Mouse (Mus musculus) limb, embryonic 14.5 days (tissue): ENCODE results near the gene Olfr811. TPM values are rescaled to one million over a fixed set of nuclear protein-coding genes. Genes with fewer than 3 reads are reported as not detected.

Experiments
- ATAC-seq: fragments of 200-750 bp; cut with Nextera tagmentation; 2 replicates; pipeline ENCODE4 v1.8.0; 2017; ENCODE audit warnings: low read depth, moderate number of reproducible peaks, moderate TSS enrichment; ENCODE audit not compliant: low FRiP score
- DNase-seq: peaks from one replicate; pipeline ENCODE4 v3.0.0-alpha.2; 2015; ENCODE audit warnings: low spot score
- H3K27ac ChIP-seq: fragments of 300-500 bp; sonication (generic); replicated peaks from 2 replicates; pipeline ENCODE4 v1.5.1; 2014; ENCODE audit warnings: low read depth, mild to moderate bottlenecking, low read length, moderate library complexity, mixed read lengths
- H3K27me3 ChIP-seq: fragments of 300-500 bp; sonication (generic); 2 replicates; pipeline ENCODE4 v1.6.1; 2014; ENCODE audit warnings: low read length, mixed read lengths; ENCODE audit not compliant: control insufficient read depth, insufficient read depth
- H3K36me3 ChIP-seq: fragments of 300-500 bp; sonication (generic); 2 replicates; pipeline ENCODE4 v1.6.1; 2014; ENCODE audit warnings: mild to moderate bottlenecking, low read length, moderate library complexity, mixed read lengths; ENCODE audit not compliant: control insufficient read depth, insufficient read depth
- H3K4me1 ChIP-seq: fragments of 300-500 bp; sonication (generic); 2 replicates; pipeline ENCODE4 v1.6.1; 2014; ENCODE audit warnings: antibody characterized with exemption, low read length, mixed read lengths; ENCODE audit not compliant: control insufficient read depth, insufficient read depth
- H3K4me2 ChIP-seq: fragments of 300-500 bp; sonication (generic); replicated peaks from 2 replicates; pipeline ENCODE4 v1.6.1; 2014; ENCODE audit warnings: low read depth, mild to moderate bottlenecking, low read length, moderate library complexity; ENCODE audit not compliant: severe bottlenecking
- H3K4me3 ChIP-seq: fragments of 300-500 bp; sonication (generic); replicated peaks from 2 replicates; pipeline ENCODE4 v1.5.1; 2014; ENCODE audit warnings: low read length
- H3K9ac ChIP-seq: fragments of 300-500 bp; sonication (generic); 2 replicates; pipeline ENCODE4 v1.6.1; 2014; ENCODE audit warnings: mild to moderate bottlenecking, low read depth, low read length, moderate library complexity; ENCODE audit not compliant: severe bottlenecking
- H3K9me3 ChIP-seq: fragments of 300-500 bp; sonication (generic); 2 replicates; pipeline ENCODE4 v1.6.1; 2016; ENCODE audit warnings: low read length; ENCODE audit not compliant: control insufficient read depth
- POLR2A ChIP-seq: fragments of 200-500 bp; IDR thresholded peaks from 2 replicates; pipeline ENCODE4 v1.8.0; 2012; ENCODE audit warnings: inconsistent platforms, mild to moderate bottlenecking, moderate library complexity, borderline replicate concordance; ENCODE audit not compliant: insufficient read depth, insufficient read length; ENCODE audit errors: extremely low read depth
- WGBS: fragments of 180-500 bp; shearing (Covaris S2); extraction: QIAGEN DNeasy Blood & Tissue Kit; methylation state at CpG from one replicate; pipeline ENCODE4 v1.1.7; 2014; 5-methylcytosine and 5-hydroxymethylcytosine counted together
- polyA plus RNA-seq, 2 experiments: library from polyadenylated mRNA; depleted of rRNA in 1 of 2; stranded (reverse) in 1 of 2; unstranded in 1 of 2; fragments of >200 nt; fragmentation: Nextera tagmentation in 1 of 2; extraction: Ambion mirVana in 1 of 2; gene quantifications; 2 replicates each; pipeline versions ENCODE4 v1.2.1 to v1.2.3; 2012 to 2014

The Olfr811 gene
- polyA plus RNA-seq, 2 experiments, result not detected

GRCm38 (mm10) chr10:129765182-129765581 is 39.0 kb downstream of the Olfr811 start, which contains the start of gene Olfr808:
Olfr808 (plus strand) TSS chr10:129765482.
- TF ChIP-seq POLR2A, result no peak
- ATAC-seq, result no peak

GRCm38 (mm10) chr10:129757693-129758092 is 46.5 kb downstream of the Olfr811 start, which contains the start of gene Olfr807:
Olfr807 (minus strand) TSS chr10:129757793.
- H3K27me3 ChIP-seq, result no peaks in the 10 kb centered on the region
- H3K27ac ChIP-seq, result no peak within 1 kb of the TSS
- ATAC-seq (no peak), DNase-seq (no peak)
- no peak within 1 kb of the TSS for H3K9ac ChIP-seq
- TF ChIP-seq POLR2A, result no peak
- H3K36me3 ChIP-seq, result no peaks in the 10 kb centered on the region
- no peaks in the 10 kb centered on the region for H3K4me1 ChIP-seq
- H3K4me2 ChIP-seq, result no peak within 1 kb of the TSS
- 84% methylated on average over 1 of the region's 1 CpGs for WGBS
- H3K9me3 ChIP-seq, result no peaks in the 10 kb centered on the region
- H3K4me3 ChIP-seq, result no peak within 1 kb of the TSS

More at GRCm38 (mm10) chr10:129765182-129765581, 39.0 kb downstream of the Olfr811 start, which contains the start of gene Olfr808:
- no peak within 1 kb of the TSS for H3K27ac ChIP-seq
- 92% methylated on average over 1 of the region's 1 CpGs for WGBS
- no peaks in the 10 kb centered on the region for H3K9me3 ChIP-seq
- no peaks in the 10 kb centered on the region for H3K36me3 ChIP-seq
- no peak within 1 kb of the TSS for H3K9ac ChIP-seq
- H3K4me3 ChIP-seq, result no peak within 1 kb of the TSS
- DNase-seq, result no peak
- no peak within 1 kb of the TSS for H3K4me2 ChIP-seq
- H3K27me3 ChIP-seq, result no peaks in the 10 kb centered on the region
- H3K4me1 ChIP-seq, result no peaks in the 10 kb centered on the region

Other genes starting within 250 kb of the Olfr811 start
- not detected in 2 replicates for gene Olfr794, start 236.7 kb downstream of the Olfr811 start, polyA plus RNA-seq (2012; rRNA removed)
- gene Olfr794, start 236.7 kb downstream of the Olfr811 start, polyA plus RNA-seq (2014; fragmentation: Nextera tagmentation; extraction: Ambion mirVana), result not detected in 2 replicates
- gene Olfr796, start 191.8 kb downstream of the Olfr811 start, polyA plus RNA-seq (2012; rRNA removed), result not detected in 2 replicates
- gene Olfr796, start 191.8 kb downstream of the Olfr811 start, polyA plus RNA-seq (2014; fragmentation: Nextera tagmentation; extraction: Ambion mirVana), result not detected in 2 replicates
- not detected in 2 replicates for gene Olfr798, start 176.5 kb downstream of the Olfr811 start, polyA plus RNA-seq (2012; rRNA removed)
- not detected in 2 replicates for gene Olfr798, start 176.5 kb downstream of the Olfr811 start, polyA plus RNA-seq (2014; fragmentation: Nextera tagmentation; extraction: Ambion mirVana)
- not detected in 2 replicates for gene Olfr799, start 166.9 kb downstream of the Olfr811 start, polyA plus RNA-seq (2012; rRNA removed)
- gene Olfr799, start 166.9 kb downstream of the Olfr811 start, polyA plus RNA-seq (2014; fragmentation: Nextera tagmentation; extraction: Ambion mirVana), result not detected in 2 replicates
- gene Olfr800, start 146.7 kb downstream of the Olfr811 start, polyA plus RNA-seq (2012; rRNA removed), result not detected in 2 replicates
- gene Olfr800, start 146.7 kb downstream of the Olfr811 start, polyA plus RNA-seq (2014; fragmentation: Nextera tagmentation; extraction: Ambion mirVana), result not detected in 2 replicates
- not detected in 2 replicates for gene Olfr801, start 130.5 kb downstream of the Olfr811 start, polyA plus RNA-seq (2012; rRNA removed)
- not detected in 2 replicates for gene Olfr801, start 130.5 kb downstream of the Olfr811 start, polyA plus RNA-seq (2014; fragmentation: Nextera tagmentation; extraction: Ambion mirVana)
- gene Olfr802, start 116.2 kb downstream of the Olfr811 start, polyA plus RNA-seq (2012; rRNA removed), result not detected in 2 replicates
- not detected in 2 replicates for gene Olfr802, start 116.2 kb downstream of the Olfr811 start, polyA plus RNA-seq (2014; fragmentation: Nextera tagmentation; extraction: Ambion mirVana)
- gene Olfr803, start 110.1 kb downstream of the Olfr811 start, polyA plus RNA-seq (2012; rRNA removed), result not detected in 2 replicates
- gene Olfr803, start 110.1 kb downstream of the Olfr811 start, polyA plus RNA-seq (2014; fragmentation: Nextera tagmentation; extraction: Ambion mirVana), result not detected in 2 replicates
- not detected in 2 replicates for gene Olfr804, start 101.2 kb downstream of the Olfr811 start, polyA plus RNA-seq (2012; rRNA removed)
- not detected in 2 replicates for gene Olfr804, start 101.2 kb downstream of the Olfr811 start, polyA plus RNA-seq (2014; fragmentation: Nextera tagmentation; extraction: Ambion mirVana)
- not detected in 2 replicates for gene Olfr805, start 75.0 kb downstream of the Olfr811 start, polyA plus RNA-seq (2012; rRNA removed)
- gene Olfr805, start 75.0 kb downstream of the Olfr811 start, polyA plus RNA-seq (2014; fragmentation: Nextera tagmentation; extraction: Ambion mirVana), result not detected in 2 replicates
- gene Olfr806, start 62.5 kb downstream of the Olfr811 start, polyA plus RNA-seq (2012; rRNA removed), result not detected in 2 replicates
- not detected in 2 replicates for gene Olfr806, start 62.5 kb downstream of the Olfr811 start, polyA plus RNA-seq (2014; fragmentation: Nextera tagmentation; extraction: Ambion mirVana)
- gene Olfr807, start 46.6 kb downstream of the Olfr811 start, polyA plus RNA-seq (2012; rRNA removed), result not detected in 2 replicates
- gene Olfr807, start 46.6 kb downstream of the Olfr811 start, polyA plus RNA-seq (2014; fragmentation: Nextera tagmentation; extraction: Ambion mirVana), result not detected in 2 replicates
- gene Olfr808, start 38.9 kb downstream of the Olfr811 start, polyA plus RNA-seq (2012; rRNA removed), result not detected in 2 replicates
- not detected in 2 replicates for gene Olfr808, start 38.9 kb downstream of the Olfr811 start, polyA plus RNA-seq (2014; fragmentation: Nextera tagmentation; extraction: Ambion mirVana)
- not detected in 2 replicates for gene Olfr809, start 29.8 kb downstream of the Olfr811 start, polyA plus RNA-seq (2012; rRNA removed)
- gene Olfr809, start 29.8 kb downstream of the Olfr811 start, polyA plus RNA-seq (2014; fragmentation: Nextera tagmentation; extraction: Ambion mirVana), result not detected in 2 replicates
- gene Olfr810, start 9.5 kb downstream of the Olfr811 start, polyA plus RNA-seq (2012; rRNA removed), result not detected in 2 replicates
- not detected in 2 replicates for gene Olfr810, start 9.5 kb downstream of the Olfr811 start, polyA plus RNA-seq (2014; fragmentation: Nextera tagmentation; extraction: Ambion mirVana)
- not detected in 2 replicates for gene Olfr812, start 41.7 kb upstream of the Olfr811 start, polyA plus RNA-seq (2012; rRNA removed)
- not detected in 2 replicates for gene Olfr812, start 41.7 kb upstream of the Olfr811 start, polyA plus RNA-seq (2014; fragmentation: Nextera tagmentation; extraction: Ambion mirVana)
- gene Olfr813, start 51.0 kb upstream of the Olfr811 start, polyA plus RNA-seq (2012; rRNA removed), result not detected in 2 replicates
- gene Olfr813, start 51.0 kb upstream of the Olfr811 start, polyA plus RNA-seq (2014; fragmentation: Nextera tagmentation; extraction: Ambion mirVana), result not detected in 2 replicates
- not detected in 2 replicates for gene Olfr814, start 75.5 kb upstream of the Olfr811 start, polyA plus RNA-seq (2012; rRNA removed)
- gene Olfr814, start 75.5 kb upstream of the Olfr811 start, polyA plus RNA-seq (2014; fragmentation: Nextera tagmentation; extraction: Ambion mirVana), result not detected in 2 replicates
- not detected in 2 replicates for gene Olfr815, start 101.5 kb upstream of the Olfr811 start, polyA plus RNA-seq (2012; rRNA removed)
- not detected in 2 replicates for gene Olfr815, start 101.5 kb upstream of the Olfr811 start, polyA plus RNA-seq (2014; fragmentation: Nextera tagmentation; extraction: Ambion mirVana)
- gene Olfr816, start 111.2 kb upstream of the Olfr811 start, polyA plus RNA-seq (2012; rRNA removed), result not detected in 2 replicates
- gene Olfr816, start 111.2 kb upstream of the Olfr811 start, polyA plus RNA-seq (2014; fragmentation: Nextera tagmentation; extraction: Ambion mirVana), result not detected in 2 replicates
- gene Olfr818, start 144.7 kb upstream of the Olfr811 start, polyA plus RNA-seq (2012; rRNA removed), result not detected in 2 replicates
- not detected in 2 replicates for gene Olfr818, start 144.7 kb upstream of the Olfr811 start, polyA plus RNA-seq (2014; fragmentation: Nextera tagmentation; extraction: Ambion mirVana)
- not detected in 2 replicates for gene Olfr819, start 162.9 kb upstream of the Olfr811 start, polyA plus RNA-seq (2012; rRNA removed)
- not detected in 2 replicates for gene Olfr819, start 162.9 kb upstream of the Olfr811 start, polyA plus RNA-seq (2014; fragmentation: Nextera tagmentation; extraction: Ambion mirVana)
- not detected in 2 replicates for gene Olfr247, start 171.7 kb upstream of the Olfr811 start, polyA plus RNA-seq (2012; rRNA removed)
- gene Olfr247, start 171.7 kb upstream of the Olfr811 start, polyA plus RNA-seq (2014; fragmentation: Nextera tagmentation; extraction: Ambion mirVana), result not detected in 2 replicates
- not detected in 2 replicates for gene Gm10310, start 180.7 kb upstream of the Olfr811 start, polyA plus RNA-seq (2012; rRNA removed)
- not detected in 2 replicates for gene Gm10310, start 180.7 kb upstream of the Olfr811 start, polyA plus RNA-seq (2014; fragmentation: Nextera tagmentation; extraction: Ambion mirVana)
- not detected in 2 replicates for gene Olfr820, start 208.2 kb upstream of the Olfr811 start, polyA plus RNA-seq (2012; rRNA removed)
- gene Olfr820, start 208.2 kb upstream of the Olfr811 start, polyA plus RNA-seq (2014; fragmentation: Nextera tagmentation; extraction: Ambion mirVana), result not detected in 2 replicates
- not detected in 2 replicates for gene Olfr821, start 226.0 kb upstream of the Olfr811 start, polyA plus RNA-seq (2012; rRNA removed)
- not detected in 2 replicates for gene Olfr821, start 226.0 kb upstream of the Olfr811 start, polyA plus RNA-seq (2014; fragmentation: Nextera tagmentation; extraction: Ambion mirVana)